Mouse (Mus musculus) liver, adult 2 months (tissue): ENCODE results near the gene S1pr1.

Experiments used
- CTCF ChIP-seq: fragments of 200-500 bp; IDR thresholded peaks from 2 replicates; pipeline ENCODE4 v1.5.1; 2011; ENCODE audit warnings: low read depth, low read length, control low read depth
- POLR2A ChIP-seq: fragments of 200-500 bp; IDR thresholded peaks from 2 replicates; pipeline ENCODE4 v1.6.1; 2011; ENCODE audit warnings: low read length, control low read depth; ENCODE audit not compliant: insufficient read depth; ENCODE audit errors: extremely low read depth

DNA sequence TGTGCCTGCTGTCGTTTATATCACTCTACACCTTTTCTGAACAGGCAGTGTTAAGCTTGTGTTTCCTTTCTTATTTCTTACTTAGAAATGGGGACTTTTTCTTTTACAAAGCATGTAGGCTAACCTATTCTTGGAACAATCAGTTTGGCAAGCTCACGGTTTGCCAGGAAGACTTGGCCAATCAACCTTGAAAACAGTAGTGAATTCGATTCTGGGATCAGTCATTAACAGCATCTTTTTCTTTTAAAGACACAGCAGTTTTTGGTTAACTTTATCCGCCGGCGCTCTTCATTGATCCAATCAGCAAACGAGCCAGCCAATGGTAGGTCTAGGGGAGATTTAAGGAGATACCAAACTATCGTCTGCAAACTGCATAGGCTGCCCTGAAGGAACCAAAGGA is 31.6 kb upstream of the S1pr1 start:
- no peak for TF ChIP-seq CTCF
- TF ChIP-seq POLR2A = no peak
